Mouse (Mus musculus): ENCODE results near the gene Ppp2ca.
"Not testable (repeated sequence)": the region's sequence is repeated elsewhere in the genome, so short reads cannot be mapped to it uniquely, and the experiment has no call there.

Gene Ppp2ca

DNA sequence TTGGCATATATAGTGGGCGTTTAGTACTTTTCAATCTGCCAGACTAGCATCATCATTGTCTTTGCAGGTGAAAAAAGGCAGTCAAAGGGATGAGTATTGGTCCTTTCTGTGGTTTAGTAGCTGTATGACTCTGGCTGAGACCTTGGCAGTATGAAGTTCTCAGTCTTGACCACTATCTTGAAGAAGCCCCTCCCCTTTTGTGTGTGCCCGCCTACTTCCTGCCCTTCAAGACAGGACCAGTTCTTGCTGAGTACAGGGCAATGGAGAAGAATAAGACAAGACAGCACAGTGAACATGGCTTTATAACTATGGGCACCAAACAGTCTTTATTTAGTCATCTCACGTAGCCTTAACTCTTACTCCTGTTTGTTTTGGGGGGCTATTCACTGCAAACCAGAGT, 1.5 kb upstream of the Ppp2ca start:
- no peak for DNase-seq

GRCm38 (mm10) chr11:52097596-52097995, 885 bp upstream of the Ppp2ca start:
- peak in 1 of 2 experiments; percentile 6 for DNase-seq

GRCm38 (mm10) chr11:52099031-52099761, 715 bp downstream of the Ppp2ca start:
- DNase-seq, result peak; percentile 60 to 65

DNA sequence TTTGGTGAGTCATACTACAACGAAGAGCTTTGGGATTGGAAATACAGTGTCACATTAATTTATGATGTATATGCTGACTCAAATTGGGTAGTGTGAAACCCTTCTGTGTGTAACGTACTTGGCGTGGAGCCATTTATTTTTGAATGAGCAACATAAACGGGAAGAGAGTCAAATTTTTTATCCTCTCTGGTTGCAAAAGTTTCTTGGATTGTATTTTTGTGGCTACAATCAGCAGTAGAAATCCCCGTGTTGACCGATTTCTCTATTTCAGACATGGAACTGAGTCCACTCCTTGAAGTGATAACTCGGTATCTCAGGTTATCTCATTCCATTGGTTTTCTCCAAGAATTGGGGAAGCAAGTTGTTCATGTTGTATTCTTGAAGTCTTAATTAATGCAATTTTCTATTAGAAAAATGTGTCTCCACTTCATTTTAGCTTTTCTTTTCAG, 1.3 kb downstream of the Ppp2ca start:
- no peak for DNase-seq

GRCm38 (mm10) chr11:52102977-52103376, 4.5 kb downstream of the Ppp2ca start:
- DNase-seq, result no peak

DNA sequence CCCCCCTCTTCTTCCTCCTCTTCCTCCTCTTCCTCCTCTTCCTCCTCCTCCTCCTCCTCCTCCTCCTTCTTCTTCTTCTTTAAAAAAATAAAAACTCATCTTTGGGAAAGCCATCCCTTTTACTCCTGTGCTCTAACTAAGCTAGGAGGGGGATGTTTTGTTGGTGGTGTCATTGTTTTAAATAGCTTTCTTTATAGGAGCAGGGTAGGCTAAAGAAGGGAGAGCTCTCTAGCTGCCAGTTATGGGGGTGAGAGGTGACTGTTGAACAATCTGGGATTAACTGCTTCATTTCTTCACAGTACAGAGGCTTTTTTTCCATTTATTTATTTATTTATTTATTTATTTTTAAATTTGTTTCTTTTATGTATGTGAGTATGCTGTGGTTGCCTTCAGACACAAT, 7.0 kb downstream of the Ppp2ca start:
- DNase-seq, result no peak

- no peak for DNase-seq
Observed at GRCm38 (mm10) chr11:52106037-52106436, 7.6 kb downstream of the Ppp2ca start.

GRCm38 (mm10) chr11:52106438-52106837, 8.0 kb downstream of the Ppp2ca start:
- DNase-seq, result no peak

- peak; percentile 37 to 44 for DNase-seq
Observed at GRCm38 (mm10) chr11:52108796-52109195, 10.3 kb downstream of the Ppp2ca start.

DNA sequence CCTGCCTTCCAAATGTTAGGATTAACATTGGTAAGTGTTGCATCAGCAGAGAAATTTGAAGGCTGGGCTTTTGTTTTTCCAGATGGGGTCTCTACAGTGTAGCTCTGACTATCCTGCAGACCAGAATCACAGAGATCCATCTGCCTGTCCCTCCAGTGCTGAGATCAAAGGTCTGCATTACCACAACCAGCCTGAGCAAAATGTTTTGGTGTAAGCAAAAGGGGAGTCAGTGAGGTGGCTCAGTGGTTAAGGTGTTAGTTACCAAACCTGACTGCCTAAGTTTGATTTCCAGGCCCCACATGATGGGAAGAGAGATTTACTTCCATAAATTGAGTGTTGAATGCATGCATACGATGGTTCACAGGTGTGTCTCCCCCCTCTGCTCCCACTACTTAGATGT, 10.9 kb downstream of the Ppp2ca start:
- no peak for DNase-seq

- DNase-seq, result no peak
Observed at GRCm38 (mm10) chr11:52115479-52115878, 17.0 kb downstream of the Ppp2ca start.

- DNase-seq, result not testable (repeated sequence)
Observed at GRCm38 (mm10) chr11:52116117-52116516, 17.6 kb downstream of the Ppp2ca start.

GRCm38 (mm10) chr11:52117156-52117555, 18.7 kb downstream of the Ppp2ca start:
- DNase-seq, result no peak

GRCm38 (mm10) chr11:52120415-52120814, 21.9 kb downstream of the Ppp2ca start:
- DNase-seq, result not testable (repeated sequence)

GRCm38 (mm10) chr11:52122045-52122444, 23.6 kb downstream of the Ppp2ca start:
- no peak for DNase-seq

GRCm38 (mm10) chr11:52124468-52124867, 26.0 kb downstream of the Ppp2ca start:
- DNase-seq, result no peak

DNA sequence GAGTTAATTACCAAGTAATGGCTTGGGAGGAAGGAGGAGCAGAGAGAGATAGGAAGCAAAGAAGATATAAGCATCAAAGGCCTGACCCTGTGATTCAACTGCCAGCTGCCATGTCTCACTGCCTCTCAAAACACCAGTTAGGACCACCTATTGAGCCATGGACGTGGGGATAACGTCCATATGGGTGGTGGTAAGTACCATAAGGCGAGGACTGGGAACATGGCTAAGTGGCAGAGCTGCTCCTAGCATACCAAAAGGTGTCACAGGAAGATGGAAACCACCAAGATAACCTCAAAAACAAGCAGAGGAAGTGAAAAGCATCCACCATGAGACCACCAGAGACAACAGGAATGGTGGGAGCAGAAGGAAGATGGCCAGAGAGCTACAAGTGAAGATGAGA, 28.7 kb downstream of the Ppp2ca start:
- no peak for DNase-seq

DNA sequence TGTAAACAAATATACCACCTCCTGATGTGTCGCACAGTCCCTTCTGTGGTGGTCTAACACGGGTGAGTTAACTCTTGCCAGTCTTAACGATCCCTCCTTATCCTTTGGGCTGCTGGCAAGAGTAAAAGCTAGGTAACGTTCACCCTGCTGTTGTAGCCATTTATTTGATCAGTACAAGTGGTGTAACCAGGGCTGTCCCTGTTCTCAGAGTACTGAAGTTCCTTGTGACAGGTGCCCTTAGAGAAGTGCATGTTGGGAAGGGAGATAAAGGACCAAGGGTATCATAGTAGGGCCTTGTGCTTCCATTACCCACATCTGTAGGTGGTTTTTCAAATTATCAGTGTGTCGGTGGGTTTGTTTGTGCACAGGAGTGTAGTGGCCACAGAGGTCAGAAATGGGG, 29.3 kb downstream of the Ppp2ca start:
- no peak for DNase-seq

DNA sequence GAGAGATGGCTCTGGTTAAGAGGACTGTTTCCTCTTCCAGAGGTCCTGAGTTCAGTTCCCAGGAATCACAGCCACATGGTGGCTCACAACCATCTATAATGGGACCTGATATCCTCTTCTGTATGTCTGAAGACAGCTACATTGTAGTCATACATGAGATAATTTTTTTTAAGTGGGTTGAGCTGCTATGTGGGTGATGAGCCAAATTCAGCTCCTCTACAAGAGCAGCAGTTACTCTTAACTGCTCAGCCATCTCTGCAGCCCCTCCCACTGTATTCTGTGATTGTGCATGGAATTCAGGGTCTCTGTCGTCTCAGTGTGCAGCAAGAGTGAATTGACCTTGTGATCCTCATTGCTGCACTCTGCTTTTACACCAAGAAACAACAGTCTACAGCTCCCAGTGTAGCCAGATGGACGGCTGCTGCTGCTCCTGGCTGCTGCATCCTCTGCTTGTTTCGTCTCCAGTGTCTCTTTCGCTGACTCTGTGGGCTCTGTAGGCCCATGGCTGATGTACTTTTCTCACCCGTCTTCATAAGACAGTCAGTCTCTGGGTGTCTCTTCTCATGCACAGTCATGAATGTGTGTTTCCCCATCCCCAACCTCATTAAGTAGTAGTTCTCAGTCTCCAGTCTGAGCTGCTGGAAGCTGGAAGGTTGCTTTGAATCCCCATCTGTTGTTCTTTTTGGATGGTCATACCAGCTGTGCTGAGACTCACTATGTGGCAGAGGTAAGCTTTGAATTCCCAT, 30.0 kb downstream of the Ppp2ca start:
- DNase-seq, result no peak

DNA sequence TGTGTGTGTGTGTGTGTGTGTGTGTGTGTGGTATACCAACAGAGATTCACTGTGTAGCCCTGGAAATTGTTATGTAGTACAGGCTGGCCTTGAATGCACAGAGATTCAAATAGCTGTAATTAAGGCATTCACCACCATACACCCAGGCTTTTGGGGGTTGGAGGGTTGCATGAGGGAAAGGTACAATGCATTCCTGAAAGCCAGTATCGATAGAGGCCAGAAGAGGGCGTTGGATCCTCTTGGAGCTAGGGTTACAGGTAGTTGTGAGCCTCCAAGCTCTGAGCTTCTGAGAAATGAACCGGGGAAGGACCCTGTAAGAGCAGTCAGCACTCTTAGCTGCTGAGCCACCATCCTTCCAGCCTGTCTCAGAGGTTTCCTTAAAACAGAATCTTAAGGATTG, 30.7 kb downstream of the Ppp2ca start:
- no peak for DNase-seq

DNA sequence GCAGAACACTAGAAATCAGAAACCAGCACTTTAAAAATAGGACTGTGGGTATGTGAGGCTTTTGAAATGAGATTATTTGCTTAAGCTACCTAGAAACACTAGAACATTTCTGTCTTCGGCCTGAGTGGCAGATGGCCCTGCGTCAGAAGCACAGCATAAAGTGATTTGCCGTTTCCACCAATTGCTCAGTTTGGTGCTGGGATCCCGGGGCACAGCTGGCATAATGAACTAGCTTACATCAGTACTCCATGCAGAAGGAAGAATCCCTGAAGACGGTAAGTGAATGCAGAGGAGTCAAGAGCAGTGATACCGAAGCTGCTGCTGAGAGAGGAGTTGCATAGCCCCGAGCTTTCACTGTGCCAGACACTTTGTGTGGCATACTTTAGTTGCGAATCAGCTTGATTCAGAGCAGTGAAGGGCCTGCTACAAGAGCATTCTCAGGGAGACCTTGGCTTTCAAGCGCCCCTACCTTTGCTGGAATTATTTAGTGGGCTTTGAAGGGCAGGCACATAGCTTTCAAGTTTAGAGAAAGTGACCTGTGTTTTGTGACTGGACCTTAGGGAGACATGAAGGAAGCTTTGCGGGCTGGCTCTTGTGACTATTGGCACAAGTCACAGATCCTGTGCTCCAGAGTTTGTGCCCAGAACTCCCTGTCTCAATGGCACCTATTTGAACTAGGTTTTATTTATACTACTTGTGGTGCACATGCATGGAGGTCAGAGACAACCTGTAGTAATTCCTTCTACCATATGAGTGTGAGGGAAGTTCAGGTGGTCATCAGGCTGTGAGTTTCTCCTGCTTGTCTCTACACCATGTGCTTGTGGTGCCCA, 31.4 kb downstream of the Ppp2ca start:
- no peak for DNase-seq

GRCm38 (mm10) chr11:52130451-52131068, 32.1 kb downstream of the Ppp2ca start:
- DNase-seq, result no peak

DNA sequence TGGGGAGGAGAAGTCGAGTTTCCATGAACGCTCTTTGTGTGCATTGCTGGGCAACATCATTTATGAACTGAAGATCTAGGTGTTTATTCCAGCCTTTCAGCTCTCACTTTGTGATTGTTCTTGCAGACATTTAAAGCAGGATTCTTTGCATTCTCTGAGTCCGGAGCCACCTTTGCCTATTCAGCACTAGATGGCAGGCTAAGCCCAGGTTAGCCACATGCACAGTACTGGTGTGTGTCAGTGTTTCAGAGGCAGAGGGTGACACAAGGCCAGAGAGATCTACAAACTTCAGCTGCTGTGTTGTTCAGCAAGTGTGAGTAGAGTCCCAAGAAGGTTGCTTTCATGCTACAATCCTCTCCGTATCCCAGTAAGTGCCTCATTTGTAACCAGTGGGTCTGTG, 45.2 kb downstream of the Ppp2ca start:
- DNase-seq, result peak; percentile 11 to 35
